Mouse (Mus musculus) embryonic fibroblast, embryonic 13.5 days (primary cell): ENCODE results near the gene Nkapd1. TPM values are rescaled to one million over a fixed set of nuclear protein-coding genes. Genes with fewer than 3 reads are reported as not detected.

Experiments
- H3K27ac ChIP-seq: 2 replicates; pipeline ENCODE4 v1.5.1; 2012; ENCODE audit warnings: low read length, control low read depth, inconsistent platforms; ENCODE audit not compliant: insufficient read depth
- H3K4me1 ChIP-seq: 2 replicates; pipeline ENCODE4 v1.6.1; 2011; ENCODE audit warnings: low read length; ENCODE audit not compliant: control insufficient read depth, insufficient read depth
- H3K4me3 ChIP-seq: 2 replicates; pipeline ENCODE4 v1.5.1; 2011; ENCODE audit warnings: mild to moderate bottlenecking, control low read depth, low read length; ENCODE audit not compliant: insufficient read depth
- CTCF ChIP-seq: IDR thresholded peaks from 2 replicates; pipeline ENCODE4 v1.5.1; 2011; ENCODE audit warnings: mild to moderate bottlenecking, control low read depth, low read length, moderate library complexity, borderline replicate concordance; ENCODE audit not compliant: insufficient read depth
- POLR2A ChIP-seq: IDR thresholded peaks from 2 replicates; pipeline ENCODE4 v1.6.1; 2011; ENCODE audit warnings: low read depth, mild to moderate bottlenecking, control low read depth, low read length, moderate library complexity
- polyA plus RNA-seq: library from polyadenylated mRNA; stranded (reverse); fragments of >200 nt; gene quantifications from 2 replicates; pipeline ENCODE4 v1.2.4, GENCODE M21; 2011; ENCODE audit warnings: low read depth; ENCODE audit not compliant: missing spikeins, insufficient read length

The Nkapd1 gene
- polyA plus RNA-seq, 1 experiment, result 24.7 TPM

DNA sequence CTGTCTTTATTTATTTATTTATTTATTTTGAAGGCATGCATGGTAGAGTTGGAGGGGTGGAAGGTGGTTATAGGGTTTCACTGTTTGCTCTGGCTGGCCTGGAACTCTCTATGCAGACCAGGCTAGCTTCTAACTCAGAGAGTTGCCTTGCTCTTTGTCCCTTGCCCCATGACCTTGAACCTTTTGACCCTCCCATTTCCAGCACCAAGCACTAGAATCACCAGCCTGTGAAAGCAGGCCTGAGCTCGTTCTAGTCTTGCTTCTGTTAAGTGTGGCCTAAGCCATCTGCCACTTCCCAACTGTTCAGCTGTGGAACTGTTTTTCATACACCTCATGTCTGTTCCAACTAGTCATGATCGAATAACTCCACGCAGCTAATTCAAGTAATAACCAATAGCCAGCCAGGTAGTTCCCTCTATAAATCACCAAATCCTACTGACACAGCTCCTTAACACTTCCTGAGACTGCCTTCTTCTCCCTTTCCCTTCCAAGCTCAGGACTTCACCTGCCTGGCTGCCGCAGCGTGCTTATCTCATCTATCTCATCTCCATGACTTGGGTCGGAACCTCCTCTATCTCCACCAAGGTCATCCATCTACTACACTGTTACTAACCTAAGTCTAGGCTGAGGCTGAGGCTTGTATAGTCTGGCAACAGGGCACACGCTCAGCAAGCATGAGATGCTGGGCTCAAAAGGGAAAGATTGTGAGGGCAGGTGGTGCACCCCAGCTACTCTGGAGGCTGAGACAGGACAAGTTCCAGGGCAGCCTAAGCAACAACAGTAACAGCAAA, 15.0 kb downstream of the Nkapd1 start:
- Histone ChIP-seq H3K4me1 (peaks cover 7% of the 10 kb centered on the region), H3K27ac (no peak overlapping the region), H3K4me3 (peak overlapping the region; percentile 90)
- no peak for TF ChIP-seq POLR2A
- TF ChIP-seq CTCF, result no peak

DNA sequence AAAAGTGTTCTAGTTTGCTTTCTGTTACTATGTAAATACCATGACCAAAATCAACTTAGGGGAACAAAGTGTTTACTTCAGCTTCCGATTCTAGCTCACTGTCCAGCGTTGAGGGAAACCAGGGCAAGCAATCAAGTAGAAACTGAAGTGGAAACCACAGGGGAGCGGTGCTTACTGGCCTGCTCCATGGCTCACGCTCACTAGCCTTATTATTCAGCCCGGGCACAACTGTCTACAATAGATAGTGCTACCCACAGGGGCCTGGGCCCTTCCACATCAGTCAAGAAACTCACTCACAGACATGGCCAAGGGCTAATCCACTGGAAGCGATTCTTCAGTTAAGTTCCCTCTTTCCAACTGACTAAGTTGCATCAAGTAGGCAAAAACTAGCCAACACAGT, 15.7 kb downstream of the Nkapd1 start:
- Histone ChIP-seq H3K4me1 (peaks cover 7% of the 10 kb centered on the region), H3K4me3 (no peak overlapping the region), H3K27ac (no peak overlapping the region)
- no peak for TF ChIP-seq CTCF
- TF ChIP-seq POLR2A, result no peak

DNA sequence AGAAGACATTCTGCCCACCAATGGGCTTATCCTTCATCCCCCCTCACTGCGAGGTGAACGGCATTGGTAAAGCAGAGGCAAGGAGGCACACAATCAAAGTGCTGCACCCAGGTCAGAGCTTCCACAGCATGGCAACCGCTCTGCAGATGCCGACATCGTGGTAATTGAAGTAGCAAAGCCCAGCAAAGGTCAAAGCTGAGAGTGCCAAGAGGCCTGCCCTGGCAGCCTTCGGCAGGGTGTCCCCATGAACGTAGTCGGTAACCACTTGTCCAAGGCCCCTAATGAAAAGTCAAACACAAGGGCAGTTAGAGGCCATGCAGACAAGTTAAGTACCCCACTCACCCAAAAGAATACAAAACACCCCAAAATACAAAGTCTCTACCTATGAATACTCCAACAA, 20.3 kb downstream of the Nkapd1 start:
- no peak for TF ChIP-seq POLR2A
- no peak for TF ChIP-seq CTCF
- Histone ChIP-seq H3K4me3 (no peak overlapping the region), H3K4me1 (no peaks in the 10 kb centered on the region), H3K27ac (no peak overlapping the region)

DNA sequence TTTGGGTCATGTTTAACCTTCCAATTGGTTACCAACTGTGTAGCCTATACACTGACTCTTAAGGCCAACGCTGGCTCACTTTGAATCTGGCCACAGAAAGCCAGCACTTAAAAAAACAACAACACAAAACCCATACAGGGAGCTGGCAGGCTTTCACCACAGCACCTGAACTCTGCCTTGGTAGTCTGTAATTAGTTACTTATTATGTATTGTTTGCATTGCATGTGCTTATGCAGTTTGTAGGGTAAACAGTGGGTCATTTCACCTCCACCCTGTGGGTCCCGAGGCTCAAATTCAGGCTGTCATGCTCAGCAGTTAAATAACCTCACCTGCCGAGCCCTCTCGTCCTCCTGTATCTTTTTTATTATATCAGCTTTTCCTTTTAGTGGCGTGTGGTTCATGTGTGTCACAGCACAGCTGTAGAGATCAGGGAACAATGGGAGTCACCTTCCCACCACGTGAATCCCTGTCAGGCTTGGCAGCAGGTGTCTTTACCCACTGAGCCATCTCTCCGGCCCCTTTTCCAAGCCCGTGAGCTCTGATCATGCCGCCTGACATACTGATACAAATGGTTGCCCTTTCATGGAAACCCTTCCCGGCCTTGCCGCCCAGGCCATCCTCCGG, 22.4 kb downstream of the Nkapd1 start:
- Histone ChIP-seq H3K4me1 (peaks cover 4% of the 10 kb centered on the region), H3K4me3 (no peak overlapping the region), H3K27ac (no peak overlapping the region)
- no peak for TF ChIP-seq CTCF
- TF ChIP-seq POLR2A, result no peak

DNA sequence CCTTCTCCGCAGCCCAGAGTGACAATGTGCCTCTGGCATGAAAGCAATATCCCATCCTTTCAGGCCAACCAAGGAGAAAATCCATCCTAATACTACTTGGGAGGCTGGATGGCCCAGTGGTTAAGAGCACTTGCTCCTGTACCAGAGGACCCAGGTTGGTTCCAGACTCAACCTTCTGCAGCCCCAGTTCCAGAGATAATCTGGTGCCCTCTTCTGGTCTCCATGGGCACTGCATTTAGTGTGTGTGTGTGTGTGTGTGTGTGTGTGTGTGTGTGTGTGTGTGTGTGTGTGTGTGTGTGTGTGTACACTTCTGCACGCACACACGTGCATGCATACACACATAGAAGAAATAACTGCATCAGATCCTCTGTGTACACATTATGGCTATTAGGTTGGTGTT, 23.7 kb downstream of the Nkapd1 start:
- H3K27ac ChIP-seq, result no peak overlapping the region
- peaks cover 4% of the 10 kb centered on the region for H3K4me1 ChIP-seq
- TF ChIP-seq CTCF, result peak; percentile 31; the same call in 1 of the 2 replicates
- TF ChIP-seq POLR2A, result no peak
- no peak overlapping the region for H3K4me3 ChIP-seq

DNA sequence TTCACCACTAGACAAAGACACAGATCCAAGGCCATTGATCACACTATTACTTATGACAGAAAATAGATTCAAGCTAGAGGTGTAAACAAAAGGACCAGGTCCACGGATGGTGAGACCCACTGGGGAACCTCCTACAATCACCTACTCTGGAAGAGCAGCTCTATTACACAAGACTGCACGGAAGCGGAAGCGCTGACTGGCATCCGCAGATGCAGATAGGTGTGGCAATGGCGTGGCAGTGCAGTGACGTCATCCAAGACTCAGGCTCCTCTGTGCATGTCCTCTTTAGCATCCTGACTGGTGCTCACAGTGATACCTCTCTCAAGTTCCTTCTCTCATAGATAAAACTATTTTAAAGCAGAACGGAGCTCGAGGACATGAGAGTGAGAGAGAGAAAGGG, 24.3 kb downstream of the Nkapd1 start:
- H3K4me1 ChIP-seq, result peaks cover 4% of the 10 kb centered on the region
- TF ChIP-seq CTCF (no peak), POLR2A (no peak)
- no peak overlapping the region for H3K4me3 ChIP-seq
- no peak overlapping the region for H3K27ac ChIP-seq

DNA sequence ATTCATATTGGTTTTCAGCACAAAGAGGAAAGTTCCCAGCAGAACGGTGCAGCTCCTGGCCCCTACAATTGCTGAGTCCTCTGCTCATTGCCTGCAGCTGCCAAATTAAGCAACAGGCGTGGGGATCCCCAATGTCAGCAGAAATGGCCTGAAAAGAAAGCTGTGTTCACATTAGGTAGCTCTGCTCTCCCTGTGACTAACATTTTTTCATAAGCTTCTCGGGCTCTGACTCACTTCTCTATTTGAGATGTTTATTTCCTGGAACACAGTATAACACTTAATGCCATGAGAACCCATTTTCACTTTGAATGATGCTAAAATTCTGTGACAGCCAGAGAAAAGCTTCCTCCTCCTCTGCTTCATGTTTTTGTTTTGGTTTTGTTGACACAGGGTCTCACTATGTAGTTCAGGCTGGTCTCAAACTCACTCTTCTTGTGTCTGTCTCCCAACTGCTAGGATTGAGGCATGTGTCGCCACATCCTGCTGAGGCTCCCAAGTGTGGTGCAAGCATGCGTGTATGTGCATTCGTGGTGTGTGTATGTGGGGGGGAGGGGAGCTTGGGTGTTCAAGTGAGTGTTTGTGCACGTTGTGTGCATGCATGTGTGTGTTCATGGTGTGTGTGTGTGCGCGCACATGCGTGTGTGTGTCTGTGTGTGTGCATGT, 26.3 kb downstream of the Nkapd1 start:
- Histone ChIP-seq H3K27ac (peak overlapping the region; percentile 53; the same call in 1 of the 2 replicates), H3K4me3 (no peak overlapping the region), H3K4me1 (peaks cover 4% of the 10 kb centered on the region)
- no peak for TF ChIP-seq POLR2A
- TF ChIP-seq CTCF, result no peak

DNA sequence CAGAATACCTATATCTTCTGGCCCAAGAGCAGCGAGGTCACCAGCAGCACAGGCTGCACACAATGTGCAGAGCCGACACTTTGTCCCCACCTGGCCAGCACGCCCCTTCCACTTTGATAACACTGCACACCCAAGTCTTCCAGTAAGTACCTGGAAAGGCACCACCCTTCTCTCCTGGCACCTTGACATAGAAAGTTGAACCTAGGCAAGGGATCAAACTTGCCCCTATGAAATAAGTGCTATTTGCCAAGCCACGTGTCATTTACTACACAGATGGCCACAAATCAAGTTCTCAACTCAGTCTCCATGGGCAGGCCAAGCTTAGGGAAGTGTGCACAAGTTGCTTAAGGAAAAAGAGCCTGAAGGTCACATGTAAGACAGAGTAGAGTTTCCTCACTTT, 30.3 kb downstream of the Nkapd1 start:
- H3K27ac ChIP-seq, result no peak overlapping the region
- no peak overlapping the region for H3K4me3 ChIP-seq
- peaks cover 4% of the 10 kb centered on the region for H3K4me1 ChIP-seq
- TF ChIP-seq CTCF, result no peak
- TF ChIP-seq POLR2A, result no peak

DNA sequence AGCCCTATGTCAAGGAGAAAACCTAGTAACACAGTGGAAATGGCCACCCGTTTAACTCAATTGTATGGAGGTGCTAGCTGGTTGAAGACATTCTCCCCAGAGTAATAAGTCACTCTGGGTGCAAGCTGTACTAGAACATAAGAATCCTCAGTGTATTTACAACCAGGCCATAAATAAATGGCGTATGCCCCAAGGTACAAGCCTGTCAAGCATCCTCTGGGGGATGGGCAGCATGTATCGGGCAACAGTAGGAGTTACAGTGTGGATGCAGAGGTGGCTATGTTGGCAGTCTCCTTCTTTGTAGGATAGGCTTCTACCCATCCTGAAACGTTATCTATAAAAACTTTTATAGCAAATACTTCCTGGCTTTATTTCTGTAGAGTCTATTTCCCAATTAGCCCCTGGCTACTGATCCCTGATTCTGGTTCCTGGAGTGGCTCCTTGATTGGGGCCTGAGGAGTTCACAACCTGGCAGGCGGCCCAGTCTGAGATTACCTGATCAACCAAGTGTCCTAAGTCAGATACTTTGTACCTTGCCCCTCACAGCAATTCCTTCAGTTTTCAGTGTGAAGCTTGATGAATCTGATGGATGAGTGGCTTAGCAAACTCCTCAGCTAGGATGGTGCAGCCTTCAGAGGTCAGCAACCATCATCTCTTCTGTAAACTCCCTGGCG, 32.0 kb downstream of the Nkapd1 start:
- no peak for TF ChIP-seq CTCF
- no peak for TF ChIP-seq POLR2A
- no peak overlapping the region for H3K4me3 ChIP-seq
- H3K27ac ChIP-seq, result no peak overlapping the region
- H3K4me1 ChIP-seq, result no peaks in the 10 kb centered on the region

DNA sequence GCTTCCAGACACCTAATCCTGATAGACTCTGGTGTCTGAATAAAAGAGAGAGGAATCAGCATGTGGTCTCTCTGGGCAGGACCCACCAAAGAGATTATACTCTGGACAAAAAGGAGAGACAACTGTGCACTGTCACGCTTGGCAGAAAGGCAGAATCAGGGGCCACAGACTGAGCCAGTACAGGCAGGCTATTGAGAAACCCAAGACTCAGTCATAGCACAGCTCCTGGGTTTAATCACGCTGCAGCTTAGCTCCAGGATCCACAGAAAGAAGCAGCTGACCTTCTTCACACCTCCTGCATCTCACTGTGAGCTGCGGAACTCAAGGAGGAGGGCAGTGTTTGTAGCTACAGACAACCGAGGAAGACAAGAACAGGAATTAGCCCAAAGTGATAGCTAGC, 36.9 kb downstream of the Nkapd1 start:
- TF ChIP-seq POLR2A (no peak), CTCF (no peak)
- H3K4me3 ChIP-seq, result no peak overlapping the region
- H3K4me1 ChIP-seq, result no peaks in the 10 kb centered on the region
- H3K27ac ChIP-seq, result no peak overlapping the region
